Mouse (Mus musculus) ES-Bruce4 (cell line): Measurements from ENCODE around the gene Pxmp2.

Source experiments
- CTCF ChIP-seq: IDR thresholded peaks from one replicate; pipeline ENCODE4 v1.8.1; 2011; ENCODE audit warnings: low read depth, low read length
- EP300 ChIP-seq: IDR thresholded peaks from 2 replicates; pipeline ENCODE4 v1.6.1; 2011; ENCODE audit warnings: low read depth, low read length; ENCODE audit not compliant: insufficient read depth
- POLR2A ChIP-seq: IDR thresholded peaks from one replicate; pipeline ENCODE4 v1.8.1; 2011; ENCODE audit warnings: low read length; ENCODE audit not compliant: insufficient read depth

- TF ChIP-seq CTCF (no peak), POLR2A (no peak), EP300 (no peak)
Measured at GRCm38 (mm10) chr5:110308861-110309260, 22.9 kb upstream of the Pxmp2 start.
